Mouse (Mus musculus): ENCODE measurements around the gene Det1.

- TF ChIP-seq MAFK (IDR thresholded peaks at IDR 0.05; ENCODE audit: insufficient read depth, low read depth, low read length) = no peak
- TF ChIP-seq CHD2 (IDR thresholded peaks at IDR 0.05; ENCODE audit: low read depth, low read length) = 0 out of 2 replicates have a peak, but pooled peaks have one; percentile 33
- 0 out of 2 replicates have a peak, but pooled peaks have one; percentile 33 for TF ChIP-seq HCFC1 (IDR thresholded peaks at IDR 0.05; ENCODE audit: borderline replicate concordance, insufficient read depth, low read length)
- no peak for TF ChIP-seq ZNF384 (IDR thresholded peaks at IDR 0.05; ENCODE audit: low read depth, low read length)
Observed at GRCm38 (mm10) chr7:78895653-78896333, 48.7 kb upstream of the Det1 start, which contains the start of gene Aen.
